Mouse (Mus musculus): ENCODE measurements at regions not wholly inside any gene's neighbourhood (a gene's known extent, or its start where the extent isn't known, plus 50 kb on each side); places are given as distances from the start of the nearest gene placed in this dataset.

DNA sequence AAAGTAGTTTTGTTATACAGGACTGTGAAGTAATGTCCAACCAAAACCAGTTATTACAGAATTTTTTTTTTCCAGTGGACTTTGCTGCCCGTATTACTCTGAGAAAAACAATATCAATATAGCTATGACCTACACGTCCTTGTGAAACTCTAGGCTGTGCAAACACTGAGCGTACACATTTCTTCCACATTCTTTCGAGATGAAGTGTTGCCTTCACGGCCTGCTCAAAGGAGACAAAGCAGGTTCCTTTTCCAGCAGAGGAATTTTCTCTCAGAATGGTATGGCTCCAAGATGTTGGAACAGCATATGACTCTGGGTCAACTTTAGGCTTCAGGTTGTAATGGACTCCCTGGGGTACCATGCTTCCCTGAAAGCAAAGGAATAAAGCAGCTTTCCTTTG is 463.6 kb downstream of the Epha4 start:
- TF ChIP-seq CTCF (IDR thresholded peaks at IDR 0.05; ENCODE audit: extremely low read depth, insufficient read length, insufficient replicate concordance, low read depth, low read length) (no peak), POLR2A (IDR thresholded peaks at IDR 0.05; ENCODE audit: low read depth, low read length) (no peak)
